Mouse (Mus musculus): ENCODE results near the gene Mcu. TPM values are rescaled to one million over a fixed set of nuclear protein-coding genes. Genes with fewer than 3 reads are reported as not detected.

The Mcu gene
- polyA plus RNA-seq, 1 experiment from 2014 or later, result 30.8 TPM

DNA sequence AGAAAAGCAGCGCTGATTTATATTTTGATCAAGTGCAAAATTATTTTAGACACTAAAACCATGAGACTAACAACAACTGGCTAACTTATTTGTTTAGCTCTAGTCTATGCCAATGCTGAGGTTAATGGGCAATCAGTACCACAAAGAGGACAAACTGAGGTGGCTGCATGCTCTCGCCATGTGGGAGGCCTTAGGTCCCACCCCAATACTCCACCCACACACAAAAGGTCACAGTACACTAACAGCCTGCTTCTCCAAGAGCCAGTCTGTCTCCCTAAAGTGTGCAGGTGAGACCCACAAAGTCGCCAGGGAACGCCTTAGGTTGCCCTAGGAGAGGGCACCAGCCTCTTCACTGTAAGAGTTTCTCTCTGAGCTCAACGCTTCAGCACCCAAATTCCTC is 91.8 kb downstream of the Mcu start:
- Histone ChIP-seq H3K27ac (peak overlapping the region; percentile 78), H3K36me3 (no peaks in the 10 kb centered on the region), H3K9me3 (no peaks in the 10 kb centered on the region), H3K4me3 (no peak overlapping the region), H3K4me1 (peaks cover 21% of the 10 kb centered on the region), H3K9ac (no peak overlapping the region), H3K27me3 (no peaks in the 10 kb centered on the region), H3K4me2 (no peak overlapping the region)
- ATAC-seq (ENCODE audit: borderline replicate concordance, extremely low read depth, low FRiP score, low TSS enrichment), result no peak
- WGBS, result 63% methylated on average over 5 of the region's 5 CpGs

DNA sequence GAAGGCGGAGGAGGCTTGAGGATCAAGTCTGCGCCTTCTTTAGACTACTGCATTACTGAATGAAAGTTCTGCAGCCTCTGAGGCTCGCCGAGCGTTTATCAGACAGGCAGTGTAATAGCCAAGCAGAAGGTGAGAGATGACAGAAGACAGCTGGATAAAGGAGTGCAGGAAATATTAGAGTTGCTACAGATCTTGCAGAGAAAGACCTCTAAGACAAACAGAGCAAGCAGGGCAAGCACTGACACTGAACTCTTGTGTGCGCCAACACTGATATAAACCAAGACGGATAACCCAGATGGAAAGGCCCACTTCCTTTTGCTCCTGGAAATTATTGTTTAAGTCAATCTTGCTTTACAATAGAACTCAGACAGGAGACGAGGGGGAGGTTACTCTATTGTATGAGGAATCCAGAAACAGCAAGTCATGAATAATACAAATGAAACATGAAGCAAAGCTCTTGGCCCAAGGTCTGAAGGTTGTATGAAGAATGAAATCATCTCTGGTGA is 92.6 kb downstream of the Mcu start:
- no peak overlapping the region for H3K9ac ChIP-seq
- peak overlapping the region; percentile 78 for H3K27ac ChIP-seq
- 31% methylated on average over 8 of the region's 8 CpGs for WGBS
- no peaks in the 10 kb centered on the region for H3K27me3 ChIP-seq
- peaks cover 21% of the 10 kb centered on the region for H3K4me1 ChIP-seq
- peak overlapping the region; percentile 42 for H3K4me2 ChIP-seq
- no peaks in the 10 kb centered on the region for H3K36me3 ChIP-seq
- no peak overlapping the region for H3K4me3 ChIP-seq
- H3K9me3 ChIP-seq, result no peaks in the 10 kb centered on the region
- peak; percentile 93 for ATAC-seq (ENCODE audit: borderline replicate concordance, extremely low read depth, low FRiP score, low TSS enrichment)

DNA sequence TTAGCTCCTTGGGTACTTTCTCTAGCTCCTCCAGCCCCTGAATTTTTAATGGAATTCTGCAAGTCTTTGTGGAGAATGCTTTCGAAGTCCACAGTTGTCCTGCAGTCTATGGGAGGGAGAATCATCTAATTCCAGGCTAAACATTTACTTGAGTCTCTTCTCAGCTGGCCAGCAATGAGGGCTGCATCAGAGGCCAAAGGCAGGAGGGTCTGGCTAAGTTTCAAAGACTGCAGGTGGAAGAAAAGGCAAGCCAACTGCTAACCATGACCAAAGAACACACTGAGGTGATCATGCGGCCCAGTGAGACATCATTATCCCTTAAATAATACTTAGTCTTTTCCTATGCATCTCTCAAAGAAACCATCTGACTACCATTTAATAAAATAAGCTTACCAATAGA is 95.8 kb downstream of the Mcu start:
- Histone ChIP-seq H3K27ac (no peak overlapping the region), H3K9ac (no peak overlapping the region), H3K4me2 (no peak overlapping the region), H3K4me1 (peaks cover 21% of the 10 kb centered on the region), H3K4me3 (no peak overlapping the region), H3K36me3 (no peaks in the 10 kb centered on the region), H3K27me3 (no peaks in the 10 kb centered on the region), H3K9me3 (no peaks in the 10 kb centered on the region)
- ATAC-seq (ENCODE audit: borderline replicate concordance, extremely low read depth, low FRiP score, low TSS enrichment), result no peak
- 91% methylated on average over 2 of the region's 2 CpGs for WGBS

DNA sequence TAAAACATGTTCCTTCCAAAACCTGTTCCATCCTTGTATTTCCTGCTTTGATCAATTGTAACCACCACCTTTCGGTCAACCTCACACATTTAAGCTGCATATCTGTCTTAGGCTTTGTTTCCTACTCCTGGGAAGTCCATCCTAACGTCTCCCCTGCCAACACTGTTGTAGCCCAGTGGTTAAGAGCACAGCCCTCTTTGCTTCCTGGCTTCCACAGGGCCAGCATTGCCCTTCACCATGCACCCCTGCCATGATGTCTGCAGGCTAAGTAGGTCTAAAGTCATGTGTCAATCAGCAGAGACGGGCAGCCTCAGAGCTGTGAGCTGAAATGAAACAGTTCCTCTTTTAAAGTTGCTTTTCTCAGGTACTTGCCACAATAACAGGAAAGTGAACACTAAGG is 97.1 kb downstream of the Mcu start:
- 87% methylated on average over 3 of the region's 3 CpGs for WGBS
- Histone ChIP-seq H3K4me1 (peaks cover 24% of the 10 kb centered on the region), H3K27me3 (no peaks in the 10 kb centered on the region), H3K27ac (no peak overlapping the region), H3K4me2 (no peak overlapping the region), H3K9me3 (no peaks in the 10 kb centered on the region), H3K36me3 (no peaks in the 10 kb centered on the region), H3K4me3 (no peak overlapping the region), H3K9ac (no peak overlapping the region)
- ATAC-seq (ENCODE audit: borderline replicate concordance, extremely low read depth, low FRiP score, low TSS enrichment), result no peak

DNA sequence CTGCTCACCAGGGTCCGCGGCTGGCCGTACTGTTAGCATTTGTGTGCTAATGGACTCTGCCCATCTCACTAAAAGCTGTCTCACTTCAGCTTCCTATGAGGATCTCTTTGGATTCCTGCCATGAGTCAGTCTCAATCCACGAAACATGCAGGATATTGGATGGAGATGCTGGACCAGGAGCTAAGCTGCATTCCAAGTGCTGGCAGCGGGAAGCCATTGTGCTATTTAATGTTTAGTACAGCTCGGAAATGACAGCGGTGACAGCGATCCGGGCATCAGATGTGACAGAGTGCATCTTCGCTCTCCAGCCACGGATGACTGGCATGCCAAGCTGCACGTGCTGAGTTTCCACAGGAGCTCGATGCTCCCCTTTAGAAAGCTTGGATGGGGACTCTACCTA is 99.3 kb downstream of the Mcu start:
- no peaks in the 10 kb centered on the region for H3K27me3 ChIP-seq
- no peak overlapping the region for H3K9ac ChIP-seq
- H3K36me3 ChIP-seq, result no peaks in the 10 kb centered on the region
- no peak for ATAC-seq (ENCODE audit: borderline replicate concordance, extremely low read depth, low FRiP score, low TSS enrichment)
- no peak overlapping the region for H3K4me2 ChIP-seq
- no peaks in the 10 kb centered on the region for H3K9me3 ChIP-seq
- H3K4me1 ChIP-seq, result peaks cover 11% of the 10 kb centered on the region
- 75% methylated on average over 13 of the region's 13 CpGs for WGBS
- no peak overlapping the region for H3K27ac ChIP-seq
- H3K4me3 ChIP-seq, result no peak overlapping the region

DNA sequence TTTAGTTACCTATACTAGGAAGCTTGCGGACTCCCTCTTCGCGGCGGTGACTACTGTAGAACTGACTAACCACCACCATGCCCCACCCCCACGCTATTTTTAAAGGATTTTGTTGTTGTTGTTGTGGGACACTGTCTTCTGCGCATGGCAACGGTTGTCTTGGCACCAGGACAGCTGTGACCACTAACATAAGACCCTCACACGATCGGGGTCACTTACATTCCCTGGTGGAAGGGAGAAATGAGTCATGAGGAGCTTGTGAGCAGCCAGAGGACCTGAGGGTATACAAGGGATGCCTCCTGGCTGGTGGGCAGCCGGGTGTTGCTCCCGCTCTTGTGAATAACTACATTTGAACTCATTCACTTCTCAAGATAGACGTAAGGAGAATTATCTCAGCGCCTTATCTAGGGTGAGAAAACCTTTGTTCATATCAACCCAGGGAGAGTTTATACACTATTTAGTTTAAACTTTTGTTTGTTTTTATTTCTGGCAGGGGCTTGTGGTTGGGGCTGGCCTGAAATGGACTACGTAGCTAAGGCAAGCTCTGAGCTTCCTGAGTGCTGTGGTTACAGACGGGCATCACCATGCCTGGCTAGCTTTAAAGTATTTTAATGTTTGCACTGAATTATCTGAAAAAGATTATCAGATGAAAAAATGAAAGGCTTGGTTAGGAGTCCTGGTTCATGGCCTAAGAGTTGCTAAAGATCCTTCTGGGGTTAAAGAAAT is 101.6 kb downstream of the Mcu start:
- H3K4me1 ChIP-seq, result peaks cover 28% of the 10 kb centered on the region
- no peak overlapping the region for H3K9ac ChIP-seq
- no peaks in the 10 kb centered on the region for H3K9me3 ChIP-seq
- H3K4me3 ChIP-seq, result no peak overlapping the region
- H3K36me3 ChIP-seq, result no peaks in the 10 kb centered on the region
- whole genome bisulfite sequencing, result 59% methylated on average over 15 of the region's 15 CpGs
- no peaks in the 10 kb centered on the region for H3K27me3 ChIP-seq
- no peak overlapping the region for H3K4me2 ChIP-seq
- 0 out of 2 replicates have a peak overlapping the region, but pooled peaks have one; percentile 6 for H3K27ac ChIP-seq
- no peak for ATAC-seq (ENCODE audit: borderline replicate concordance, extremely low read depth, low FRiP score, low TSS enrichment)

DNA sequence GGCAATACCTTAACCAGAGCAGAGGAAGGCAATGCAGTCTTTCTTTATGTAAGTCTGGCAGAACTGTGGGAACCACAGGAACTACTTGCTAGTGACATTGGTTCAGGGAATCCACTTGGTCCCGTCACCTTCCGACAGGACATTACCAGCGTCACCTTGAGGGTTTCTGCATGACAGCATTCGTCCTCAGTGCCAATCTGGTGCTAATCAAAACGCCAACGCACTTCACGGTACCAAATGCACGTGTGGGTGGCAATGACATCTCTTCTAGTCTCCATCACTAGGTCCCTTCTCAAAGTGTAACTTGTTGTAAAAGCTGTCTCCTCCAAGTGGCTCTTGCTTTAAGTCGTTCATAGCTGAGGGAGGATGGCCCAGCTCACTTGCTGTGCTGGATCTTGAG is 104.3 kb downstream of the Mcu start:
- Histone ChIP-seq H3K9ac (no peak overlapping the region), H3K4me3 (no peak overlapping the region), H3K4me2 (no peak overlapping the region), H3K36me3 (no peaks in the 10 kb centered on the region), H3K27ac (no peak overlapping the region), H3K27me3 (no peaks in the 10 kb centered on the region), H3K4me1 (peaks cover 42% of the 10 kb centered on the region), H3K9me3 (no peaks in the 10 kb centered on the region)
- WGBS, result 81% methylated on average over 9 of the region's 9 CpGs
- ATAC-seq (ENCODE audit: borderline replicate concordance, extremely low read depth, low FRiP score, low TSS enrichment), result no peak

DNA sequence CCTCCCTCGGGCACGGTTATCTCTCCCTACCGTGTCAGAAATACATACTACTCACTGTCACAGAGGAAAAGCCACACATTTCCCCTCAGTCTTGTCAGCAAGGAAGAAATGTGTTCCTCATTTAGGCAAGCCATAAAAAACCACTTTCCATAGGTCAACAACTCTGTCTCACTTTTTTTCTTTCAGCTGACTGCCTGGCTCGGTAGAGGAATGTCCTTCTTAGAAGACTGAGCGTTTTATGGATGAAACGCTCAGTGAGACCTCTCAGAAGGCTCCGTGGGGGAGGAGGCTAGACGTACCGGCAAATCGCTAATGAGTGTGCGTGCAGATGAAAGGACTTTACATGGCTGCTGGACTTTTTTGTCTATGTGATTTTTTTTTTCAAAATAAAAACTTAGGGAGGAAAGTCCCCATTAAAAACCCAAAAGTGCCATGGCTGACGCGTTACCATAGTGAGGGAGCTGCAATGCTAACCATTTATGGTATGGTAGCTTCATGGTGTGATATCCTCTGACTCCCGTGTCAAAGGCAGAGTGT is 105.0 kb downstream of the Mcu start:
- Histone ChIP-seq H3K27ac (peak overlapping the region; percentile 19; the same call in 1 of the 2 replicates), H3K9ac (no peak overlapping the region), H3K9me3 (no peaks in the 10 kb centered on the region), H3K4me1 (peaks cover 42% of the 10 kb centered on the region), H3K27me3 (no peaks in the 10 kb centered on the region), H3K36me3 (no peaks in the 10 kb centered on the region), H3K4me2 (0 out of 2 replicates have a peak overlapping the region, but pooled peaks have one; percentile 18), H3K4me3 (no peak overlapping the region)
- ATAC-seq (ENCODE audit: borderline replicate concordance, extremely low read depth, low FRiP score, low TSS enrichment), result no peak
- 39% methylated on average over 14 of the region's 14 CpGs for WGBS

DNA sequence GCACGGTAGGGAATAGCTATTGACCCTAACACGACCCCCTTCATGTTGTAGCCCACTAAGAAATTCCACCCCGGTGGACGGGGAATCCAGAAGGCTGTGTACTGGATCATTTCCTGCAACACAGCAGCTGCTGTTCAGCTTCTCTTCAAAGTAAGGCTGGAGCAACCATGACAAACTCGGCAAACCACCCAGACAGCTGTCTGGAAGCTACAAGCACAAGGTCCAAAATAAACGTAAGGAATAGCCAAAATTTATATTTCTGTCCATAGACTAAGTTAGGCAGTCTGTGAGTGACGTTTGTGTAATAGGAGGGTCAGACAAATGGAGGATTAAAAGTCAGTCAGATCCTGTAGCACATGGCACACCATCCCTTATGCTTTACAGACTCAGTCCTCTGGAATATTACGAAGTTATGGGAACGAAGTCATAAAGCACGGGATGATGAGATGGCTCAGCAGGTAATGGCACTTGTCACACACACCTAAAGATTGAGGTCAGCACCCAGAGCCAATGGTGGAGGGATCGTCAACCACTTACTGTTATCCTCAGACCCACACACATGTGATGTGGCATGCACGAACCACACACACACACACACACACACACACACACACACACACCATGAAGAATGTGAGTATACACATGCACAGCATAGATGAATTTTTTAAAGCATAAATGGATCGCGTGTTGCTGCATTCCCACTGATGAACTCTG is 105.6 kb downstream of the Mcu start:
- 46% methylated on average over 14 of the region's 14 CpGs for WGBS
- H3K9ac ChIP-seq, result no peak overlapping the region
- peak; percentile 56; the same call in 1 of the 2 replicates for ATAC-seq (ENCODE audit: borderline replicate concordance, extremely low read depth, low FRiP score, low TSS enrichment)
- no peaks in the 10 kb centered on the region for H3K27me3 ChIP-seq
- no peaks in the 10 kb centered on the region for H3K9me3 ChIP-seq
- peaks cover 42% of the 10 kb centered on the region for H3K4me1 ChIP-seq
- H3K4me2 ChIP-seq, result 0 out of 2 replicates have a peak overlapping the region, but pooled peaks have one; percentile 18
- peak overlapping the region; percentile 19; the same call in 1 of the 2 replicates for H3K27ac ChIP-seq
- no peak overlapping the region for H3K4me3 ChIP-seq
- H3K36me3 ChIP-seq, result no peaks in the 10 kb centered on the region

DNA sequence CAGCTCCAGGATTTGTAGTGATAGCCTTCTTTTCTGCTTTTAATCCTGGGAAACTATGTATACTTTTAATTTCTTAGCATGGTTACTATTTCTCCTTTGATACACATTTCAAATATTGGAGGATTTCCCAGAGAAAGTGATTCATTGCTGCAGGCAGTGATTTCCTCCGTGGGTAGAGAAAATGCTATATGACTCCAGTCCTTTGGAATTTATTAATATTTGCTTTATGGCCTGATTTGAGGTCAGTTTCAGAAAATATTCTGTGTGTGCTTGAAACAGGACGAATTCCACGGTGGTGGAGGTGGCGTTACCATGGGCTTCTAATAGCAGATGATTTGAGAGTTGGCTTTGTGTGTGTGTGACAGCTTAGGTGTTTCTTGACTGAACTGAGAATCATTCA is 107.3 kb downstream of the Mcu start:
- peaks cover 31% of the 10 kb centered on the region for H3K4me1 ChIP-seq
- 30% methylated on average over 4 of the region's 4 CpGs for WGBS
- no peaks in the 10 kb centered on the region for H3K9me3 ChIP-seq
- no peaks in the 10 kb centered on the region for H3K27me3 ChIP-seq
- no peaks in the 10 kb centered on the region for H3K36me3 ChIP-seq
- no peak overlapping the region for H3K9ac ChIP-seq
- H3K4me2 ChIP-seq, result no peak overlapping the region
- no peak overlapping the region for H3K4me3 ChIP-seq
- H3K27ac ChIP-seq, result peak overlapping the region; percentile 80
- ATAC-seq (ENCODE audit: borderline replicate concordance, extremely low read depth, low FRiP score, low TSS enrichment), result 0 out of 2 replicates have a peak, but pooled peaks have one; percentile 35

DNA sequence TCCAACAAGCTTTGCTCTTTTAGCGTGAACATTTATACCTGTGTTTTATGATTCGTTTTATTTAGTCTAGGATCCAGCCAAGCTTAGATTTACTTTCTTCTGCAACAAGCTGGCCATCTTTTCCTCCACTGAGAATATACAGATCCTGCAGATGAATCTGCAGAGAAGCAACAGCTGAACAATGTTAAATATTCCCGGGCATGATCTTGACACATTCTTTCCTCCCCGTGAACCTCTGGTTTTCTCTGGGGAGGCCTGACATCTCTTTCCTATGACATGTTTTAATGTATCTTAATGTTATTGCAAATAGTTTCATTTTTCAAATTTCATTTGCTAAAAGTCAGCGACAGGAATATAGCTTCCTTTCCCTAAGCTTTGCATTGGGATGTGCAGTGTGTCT is 109.8 kb downstream of the Mcu start:
- H3K27ac ChIP-seq, result no peak overlapping the region
- WGBS, result 54% methylated on average over 5 of the region's 5 CpGs
- ATAC-seq (ENCODE audit: borderline replicate concordance, extremely low read depth, low FRiP score, low TSS enrichment), result no peak

DNA sequence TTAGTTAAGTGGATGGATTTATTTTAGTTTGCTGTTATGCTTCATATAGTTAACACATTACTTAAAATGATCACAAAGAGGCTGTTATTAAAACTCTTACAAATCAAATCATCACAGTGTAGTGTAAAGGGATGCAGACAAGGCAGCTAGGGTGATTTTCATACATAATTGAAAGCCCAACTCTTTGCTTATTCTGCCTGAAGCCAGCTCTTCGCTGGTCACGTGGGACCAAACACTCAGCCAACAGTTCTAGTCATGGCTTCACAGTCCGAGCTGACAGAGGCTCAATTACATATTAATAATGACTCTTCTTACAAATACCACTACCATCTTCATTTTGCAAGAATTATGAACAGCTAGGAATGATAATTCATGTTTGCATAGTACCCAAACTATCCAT is 112.2 kb downstream of the Mcu start:
- no peak for ATAC-seq (ENCODE audit: borderline replicate concordance, extremely low read depth, low FRiP score, low TSS enrichment)

More for the DNA sequence above, 109.8 kb downstream of the Mcu start:
- Histone ChIP-seq H3K27me3 (no peaks in the 10 kb centered on the region), H3K9me3 (no peaks in the 10 kb centered on the region), H3K9ac (no peak overlapping the region), H3K4me3 (no peak overlapping the region), H3K4me1 (peaks cover 37% of the 10 kb centered on the region), H3K4me2 (no peak overlapping the region), H3K36me3 (no peaks in the 10 kb centered on the region)

More for the DNA sequence above, 112.2 kb downstream of the Mcu start:
- 59% methylated on average over 3 of the region's 3 CpGs for WGBS
- Histone ChIP-seq H3K4me3 (no peak overlapping the region), H3K27me3 (no peaks in the 10 kb centered on the region), H3K4me2 (0 out of 2 replicates have a peak overlapping the region, but pooled peaks have one; percentile 60), H3K9me3 (no peaks in the 10 kb centered on the region), H3K9ac (no peak overlapping the region), H3K4me1 (peaks cover 16% of the 10 kb centered on the region; the same call in 1 of the 2 replicates), H3K27ac (no peak overlapping the region), H3K36me3 (no peaks in the 10 kb centered on the region)

All from lung, embryonic 15.5 days (tissue).